Mouse (Mus musculus) MEL (cell line): ENCODE data around the gene Hs1bp3. TPM values are rescaled to one million over a fixed set of nuclear protein-coding genes. Genes with fewer than 3 reads are reported as not detected.

ENCODE experiments used
- DNase-seq: peaks from one replicate; pipeline ENCODE4 v3.0.0; 2011; ENCODE audit warnings: low read depth, low spot score
- H3K27ac ChIP-seq: 2 replicates; pipeline ENCODE4 v1.5.1; 2012; ENCODE audit warnings: low read depth, mild to moderate bottlenecking, control low read depth, low read length, moderate library complexity; ENCODE audit not compliant: control insufficient read depth
- H3K27me3 ChIP-seq, 2 experiments: fragments of 150-350 bp in 1 of 2; sonication (generic) in 1 of 2; 2 replicates each; pipeline ENCODE4 v1.6.1; 2012; ENCODE audit warnings: low read length in 2 of 2, mild to moderate bottlenecking in 2 of 2, improper control_type of control experiment in 1 of 2, moderate library complexity in 1 of 2; ENCODE audit not compliant: insufficient read depth in 2 of 2, control insufficient read depth in 1 of 2
- H3K36me3 ChIP-seq, 2 experiments: 2 replicates each; pipeline ENCODE4 v1.6.1; 2012 to 2014; ENCODE audit warnings: low read length in 2 of 2, improper control_type of control experiment in 1 of 2, inconsistent platforms in 1 of 2, mild to moderate bottlenecking in 1 of 2; ENCODE audit not compliant: insufficient read depth in 2 of 2, control insufficient read depth in 1 of 2
- H3K4me1 ChIP-seq, 2 experiments: fragments of 150-350 bp in 1 of 2; sonication (generic) in 1 of 2; 2 replicates each; pipeline ENCODE4 v1.6.1; 2012; ENCODE audit warnings: low read length in 2 of 2, improper control_type of control experiment in 1 of 2, mild to moderate bottlenecking in 1 of 2; ENCODE audit not compliant: insufficient read depth in 2 of 2, control insufficient read depth in 1 of 2
- H3K4me3 ChIP-seq, 2 experiments: fragments of 150-350 bp in 1 of 2; sonication (generic) in 1 of 2; 2 replicates each; pipeline ENCODE4 v1.5.1; 2012; ENCODE audit warnings: low read depth in 2 of 2, low read length in 2 of 2, mild to moderate bottlenecking in 2 of 2, moderate library complexity in 2 of 2, control low read depth in 1 of 2, improper control_type of control experiment in 1 of 2; ENCODE audit not compliant: control insufficient read depth in 1 of 2, insufficient read depth in 1 of 2
- H3K79me2 ChIP-seq: 2 replicates; pipeline ENCODE4 v1.6.1; 2012; ENCODE audit warnings: mild to moderate bottlenecking, low read length, moderate library complexity; ENCODE audit not compliant: control insufficient read depth, poor library complexity, insufficient read depth
- H3K9ac ChIP-seq: 2 replicates; pipeline ENCODE4 v1.6.1; 2012; ENCODE audit warnings: low read depth, mild to moderate bottlenecking, control low read depth, low read length, moderate library complexity; ENCODE audit not compliant: control insufficient read depth, poor library complexity, severe bottlenecking
- H3K9me3 ChIP-seq: fragments of 150-350 bp; sonication (generic); replicated peaks from 2 replicates; pipeline ENCODE4 v1.6.1; 2012; ENCODE audit warnings: mild to moderate bottlenecking, low read length, improper control_type of control experiment, moderate library complexity; ENCODE audit not compliant: insufficient read depth
- CHD1 ChIP-seq: IDR thresholded peaks from 2 replicates; pipeline ENCODE4 v1.6.1; 2012; ENCODE audit warnings: low read depth, mild to moderate bottlenecking, inconsistent platforms, low read length, improper control_type of control experiment
- CHD2 ChIP-seq: IDR thresholded peaks from 2 replicates; pipeline ENCODE4 v1.6.1; 2011; ENCODE audit warnings: low read length, improper control_type of control experiment
- CTCF ChIP-seq, 3 experiments: IDR thresholded peaks in 2 of 3; conservative IDR thresholded peaks in 1 of 3; 2 replicates each; pipeline ENCODE4 v1.5.1; 2011 to 2012; ENCODE audit warnings: low read length in 3 of 3, low read depth in 2 of 3, mild to moderate bottlenecking in 2 of 3, improper control_type of control experiment in 1 of 3, inconsistent platforms in 1 of 3, mixed read lengths in 1 of 3, moderate library complexity in 1 of 3; ENCODE audit not compliant: control insufficient read depth in 1 of 3, insufficient read depth in 1 of 3, poor library complexity in 1 of 3, severe bottlenecking in 1 of 3
- E2F4 ChIP-seq: IDR thresholded peaks from 2 replicates; pipeline ENCODE4 v1.6.1; 2011; ENCODE audit warnings: low read depth, low read length, improper control_type of control experiment, borderline replicate concordance
- GATA1 ChIP-seq: IDR thresholded peaks from 2 replicates; pipeline ENCODE4 v1.6.1; 2011; ENCODE audit warnings: low read depth, low read length, improper control_type of control experiment
- HCFC1 ChIP-seq: IDR thresholded peaks from 2 replicates; pipeline ENCODE4 v1.6.1; 2012; ENCODE audit warnings: low read depth, mild to moderate bottlenecking, inconsistent platforms, low read length, improper control_type of control experiment, moderate library complexity
- JUND ChIP-seq: IDR thresholded peaks from 2 replicates; pipeline ENCODE4 v1.6.1; 2011; ENCODE audit warnings: low read depth, mild to moderate bottlenecking, improper control_type of control experiment, low read length
- KAT2A ChIP-seq: conservative IDR thresholded peaks from 2 replicates; pipeline ENCODE4 v1.6.1; 2012; ENCODE audit warnings: low read depth, low read length, improper control_type of control experiment, inconsistent platforms
- MAFK ChIP-seq: IDR thresholded peaks from 2 replicates; pipeline ENCODE4 v1.6.1; 2011; ENCODE audit warnings: low read depth, mild to moderate bottlenecking, low read length, improper control_type of control experiment, borderline replicate concordance
- MAZ ChIP-seq: IDR thresholded peaks from 2 replicates; pipeline ENCODE4 v1.6.1; 2012; ENCODE audit warnings: low read depth, mild to moderate bottlenecking, inconsistent platforms, low read length, improper control_type of control experiment
- MEF2A ChIP-seq: IDR thresholded peaks from 2 replicates; pipeline ENCODE4 v1.6.1; 2014; ENCODE audit warnings: low read depth, mild to moderate bottlenecking, inconsistent platforms, low read length, improper control_type of control experiment; ENCODE audit not compliant: poor library complexity, insufficient replicate concordance, severe bottlenecking; ENCODE audit errors: extremely low read depth
- MYB ChIP-seq: IDR thresholded peaks from 2 replicates; pipeline ENCODE4 v1.6.1; 2011; ENCODE audit warnings: mild to moderate bottlenecking, low read depth, low read length, improper control_type of control experiment
- RAD21 ChIP-seq: IDR thresholded peaks from 2 replicates; pipeline ENCODE4 v1.6.1; 2011; ENCODE audit warnings: mild to moderate bottlenecking, low read depth, low read length, improper control_type of control experiment
- RCOR1 ChIP-seq: IDR thresholded peaks from 2 replicates; pipeline ENCODE4 v1.6.1; 2012; ENCODE audit warnings: low read depth, mild to moderate bottlenecking, inconsistent platforms, low read length, improper control_type of control experiment
- SMC3 ChIP-seq: IDR thresholded peaks from 2 replicates; pipeline ENCODE4 v1.6.1; 2011; ENCODE audit warnings: low read depth, low read length, improper control_type of control experiment
- UBTF ChIP-seq: IDR thresholded peaks from 2 replicates; pipeline ENCODE4 v1.6.1; 2012; ENCODE audit warnings: low read depth, mild to moderate bottlenecking, inconsistent platforms, low read length, improper control_type of control experiment, moderate library complexity, borderline replicate concordance; ENCODE audit not compliant: insufficient read depth
- USF1 ChIP-seq: IDR thresholded peaks from 2 replicates; pipeline ENCODE4 v1.6.1; 2014; ENCODE audit warnings: low read depth, mild to moderate bottlenecking, inconsistent platforms, low read length, improper control_type of control experiment, moderate library complexity
- USF2 ChIP-seq, 2 experiments: IDR thresholded peaks; 2 replicates each; pipeline ENCODE4 v1.6.1; 2011 to 2012; ENCODE audit warnings: improper control_type of control experiment in 2 of 2, low read length in 2 of 2, borderline replicate concordance in 1 of 2, inconsistent platforms in 1 of 2, low read depth in 1 of 2, mild to moderate bottlenecking in 1 of 2; ENCODE audit not compliant: insufficient read depth in 1 of 2
- ZC3H11A ChIP-seq: IDR thresholded peaks from 2 replicates; pipeline ENCODE4 v1.6.1; 2012; ENCODE audit warnings: low read depth, mild to moderate bottlenecking, inconsistent platforms, low read length, improper control_type of control experiment
- ZKSCAN1 ChIP-seq: IDR thresholded peaks from 2 replicates; pipeline ENCODE4 v1.6.1; 2012; ENCODE audit warnings: low read depth, mild to moderate bottlenecking, inconsistent platforms, low read length, improper control_type of control experiment, moderate library complexity
- ZNF384 ChIP-seq: IDR thresholded peaks from 2 replicates; pipeline ENCODE4 v1.6.1; 2012; ENCODE audit warnings: low read depth, mild to moderate bottlenecking, inconsistent platforms, low read length, improper control_type of control experiment
- polyA plus RNA-seq, 2 experiments: library from polyadenylated mRNA; stranded (reverse) in 1 of 2; unstranded in 1 of 2; fragments of >175 nt in 1 of 2; fragments of >200 nt in 1 of 2; gene quantifications; 2 replicates each; pipeline versions ENCODE4 v1.2.1 to v1.2.4; 2012; ENCODE audit warnings: low replicate concordance in 2 of 2, low read depth in 1 of 2; ENCODE audit not compliant: insufficient read length in 2 of 2, insufficient read depth in 1 of 2, missing spikeins in 1 of 2
- total RNA-seq: library from RNA; depleted of rRNA; stranded (reverse); fragments of 300-350 nt; gene quantifications from 2 replicates; pipeline ENCODE4 v1.2.3, GENCODE M21; 2012

Gene Hs1bp3
- total and polyA plus RNA-seq, 3 experiments, result 4.7 to 17.4 TPM; not detected in 1

DNA sequence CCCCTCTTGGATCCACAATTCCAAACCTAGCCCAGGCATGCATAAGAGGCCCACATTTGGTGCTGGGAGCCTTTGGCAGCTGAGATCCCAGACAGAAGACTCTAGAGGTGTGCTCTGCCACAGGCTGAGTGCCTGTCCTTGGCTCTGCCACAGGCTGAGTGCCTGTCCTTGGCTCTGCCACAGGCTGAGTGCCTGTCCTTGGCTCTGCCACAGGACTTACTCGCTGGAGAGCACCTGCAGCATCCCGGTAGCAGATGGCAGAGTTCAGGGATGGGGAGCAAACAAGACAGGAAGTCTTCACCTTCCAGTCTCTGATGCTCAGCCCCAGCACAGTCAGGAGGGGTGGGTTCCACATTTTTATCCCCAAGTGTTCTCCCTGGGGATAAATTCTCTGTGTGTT lies 8.0 kb upstream of the Hs1bp3 start:
- H3K4me1 ChIP-seq, result 0 out of 4 replicates have a peak, but pooled peaks cover 0 to 2% of the 10 kb centered on the region in 2 experiments
- no peak for DNase-seq
- H3K79me2 ChIP-seq, result no peaks in the 10 kb centered on the region
- H3K36me3 ChIP-seq, result no peaks in the 10 kb centered on the region
- no peaks in the 10 kb centered on the region for H3K9me3 ChIP-seq
- no peak for TF ChIP-seq MYB
- TF ChIP-seq JUND, result no peak
- TF ChIP-seq USF2 (IDR thresholded peaks at IDR 0.05; ENCODE audit: borderline replicate concordance in 1 of 2, insufficient read depth in 1 of 2, low read depth in 1 of 2, low read length in 2 of 2), result no peak
- no peaks in the 10 kb centered on the region; a peak in 1 of 4 replicates for H3K27me3 ChIP-seq
- no peak overlapping the region for H3K27ac ChIP-seq
- no peak overlapping the region for H3K4me3 ChIP-seq
- no peak overlapping the region for H3K9ac ChIP-seq

DNA sequence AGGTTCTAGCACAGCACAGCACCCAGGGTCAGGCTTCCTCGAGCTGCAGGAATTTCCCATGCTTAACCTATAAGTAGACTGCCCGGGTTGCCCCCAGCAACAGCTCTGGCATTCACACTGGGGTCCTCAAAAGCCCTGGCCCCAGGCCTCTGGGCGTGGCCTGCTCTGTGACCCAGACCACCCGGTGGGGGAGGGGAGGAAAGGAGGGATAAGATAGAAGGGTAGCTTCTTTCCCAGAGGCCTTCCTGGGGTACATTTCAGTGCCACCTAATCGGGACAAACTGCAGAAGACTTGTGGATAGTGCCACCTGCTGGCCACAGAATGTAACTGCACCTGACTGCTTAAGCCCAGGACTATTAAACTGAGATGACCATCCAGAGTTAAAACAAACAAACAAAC lies 6.8 kb upstream of the Hs1bp3 start:
- TF ChIP-seq ZKSCAN1 (no peak), CHD1 (no peak), MAFK (no peak), CTCF (IDR thresholded peaks at IDR 0.05 in 2 of 3, conservative IDR thresholded peaks at IDR 0.05 in 1 of 3; ENCODE audit: control insufficient read depth in 1 of 3, insufficient read depth in 1 of 3, low read depth in 2 of 3, low read length in 3 of 3, poor library complexity in 1 of 3, severe bottlenecking in 1 of 3) (peak; percentile 86 to 95 (median 87)), E2F4 (no peak), CHD2 (no peak), ZC3H11A (peak; percentile 87), RCOR1 (no peak), GATA1 (no peak), SMC3 (peak; percentile 89), HCFC1 (no peak), USF1 (no peak), MAZ (no peak), MEF2A (no peak), KAT2A (no peak), ZNF384 (no peak), RAD21 (peak; percentile 95), UBTF (no peak)
- H3K4me1 ChIP-seq, result 0 out of 4 replicates have a peak, but pooled peaks cover 0 to 2% of the 10 kb centered on the region in 2 experiments
- no peak overlapping the region for H3K9ac ChIP-seq
- H3K27me3 ChIP-seq, result no peaks in the 10 kb centered on the region; a peak in 1 of 4 replicates
- peak; percentile 78 for DNase-seq
- no peaks in the 10 kb centered on the region for H3K36me3 ChIP-seq
- H3K27ac ChIP-seq, result no peak overlapping the region
- no peak overlapping the region for H3K4me3 ChIP-seq
- H3K79me2 ChIP-seq, result no peaks in the 10 kb centered on the region
- H3K9me3 ChIP-seq, result no peaks in the 10 kb centered on the region
